Mouse (Mus musculus): ENCODE measurements around the gene Gm40193. TPM values are rescaled to one million over a fixed set of nuclear protein-coding genes. Genes with fewer than 3 reads are reported as not detected.
"Not testable (repeated sequence)": the region's sequence is repeated elsewhere in the genome, so short reads cannot be mapped to it uniquely, and the experiment has no call there.

Gene Gm40193
- not detected in 3 replicates for total RNA-seq (2017)

GRCm38 (mm10) chr11:70532839-70533238 is at the start of gene Gm40193:
Gm40193 (minus strand) TSS chr11:70532939.
- ATAC-seq (replicated peaks; ENCODE audit: insufficient number of reproducible peaks, low FRiP score, low TSS enrichment, poor library complexity, severe bottlenecking): no peak

- no peak for ATAC-seq (replicated peaks; ENCODE audit: insufficient number of reproducible peaks, low FRiP score, low TSS enrichment, poor library complexity, severe bottlenecking)
Measured at GRCm38 (mm10) chr11:70582196-70582595, 49.5 kb upstream of the Gm40193 start.

GRCm38 (mm10) chr11:70580921-70581320 is 48.2 kb upstream of the Gm40193 start:
- no peak for ATAC-seq (replicated peaks; ENCODE audit: insufficient number of reproducible peaks, low FRiP score, low TSS enrichment, poor library complexity, severe bottlenecking)

GRCm38 (mm10) chr11:70580358-70580720 is 47.6 kb upstream of the Gm40193 start:
- ATAC-seq (replicated peaks; ENCODE audit: insufficient number of reproducible peaks, low FRiP score, low TSS enrichment, poor library complexity, severe bottlenecking): no peak; the same call in 1 of the 2 replicates

GRCm38 (mm10) chr11:70579710-70580357 is 47.1 kb upstream of the Gm40193 start:
- ATAC-seq (replicated peaks; ENCODE audit: insufficient number of reproducible peaks, low FRiP score, low TSS enrichment, poor library complexity, severe bottlenecking): 0 out of 2 replicates have a peak, but pooled peaks have one; percentile 46

GRCm38 (mm10) chr11:70578962-70579361 is 46.2 kb upstream of the Gm40193 start:
- ATAC-seq (replicated peaks; ENCODE audit: insufficient number of reproducible peaks, low FRiP score, low TSS enrichment, poor library complexity, severe bottlenecking): no peak

GRCm38 (mm10) chr11:70577201-70577600 is 44.5 kb upstream of the Gm40193 start:
- no peak for ATAC-seq (replicated peaks; ENCODE audit: insufficient number of reproducible peaks, low FRiP score, low TSS enrichment, poor library complexity, severe bottlenecking)

- ATAC-seq (replicated peaks; ENCODE audit: insufficient number of reproducible peaks, low FRiP score, low TSS enrichment, poor library complexity, severe bottlenecking): no peak
Measured at GRCm38 (mm10) chr11:70573872-70574271, 41.1 kb upstream of the Gm40193 start.

GRCm38 (mm10) chr11:70572348-70572902 is 39.7 kb upstream of the Gm40193 start:
- ATAC-seq (replicated peaks; ENCODE audit: insufficient number of reproducible peaks, low FRiP score, low TSS enrichment, poor library complexity, severe bottlenecking): no peak

- ATAC-seq (replicated peaks; ENCODE audit: insufficient number of reproducible peaks, low FRiP score, low TSS enrichment, poor library complexity, severe bottlenecking): no peak
Measured at GRCm38 (mm10) chr11:70571641-70572040, 38.9 kb upstream of the Gm40193 start.

GRCm38 (mm10) chr11:70570614-70571013 is 37.9 kb upstream of the Gm40193 start:
- not testable (repeated sequence) for ATAC-seq (replicated peaks; ENCODE audit: insufficient number of reproducible peaks, low FRiP score, low TSS enrichment, poor library complexity, severe bottlenecking)

GRCm38 (mm10) chr11:70566586-70566985 is 33.8 kb upstream of the Gm40193 start:
- no peak for ATAC-seq (replicated peaks; ENCODE audit: insufficient number of reproducible peaks, low FRiP score, low TSS enrichment, poor library complexity, severe bottlenecking)

- no peak for ATAC-seq (replicated peaks; ENCODE audit: insufficient number of reproducible peaks, low FRiP score, low TSS enrichment, poor library complexity, severe bottlenecking)
Measured at GRCm38 (mm10) chr11:70564276-70564873, 31.6 kb upstream of the Gm40193 start.

GRCm38 (mm10) chr11:70563470-70564275 is 30.9 kb upstream of the Gm40193 start:
- 0 out of 2 replicates have a peak, but pooled peaks have one; percentile 28 for ATAC-seq (replicated peaks; ENCODE audit: insufficient number of reproducible peaks, low FRiP score, low TSS enrichment, poor library complexity, severe bottlenecking)

GRCm38 (mm10) chr11:70562995-70563469 is 30.3 kb upstream of the Gm40193 start:
- no peak for ATAC-seq (replicated peaks; ENCODE audit: insufficient number of reproducible peaks, low FRiP score, low TSS enrichment, poor library complexity, severe bottlenecking)

- ATAC-seq (replicated peaks; ENCODE audit: insufficient number of reproducible peaks, low FRiP score, low TSS enrichment, poor library complexity, severe bottlenecking): peak; percentile 40
Measured at GRCm38 (mm10) chr11:70562287-70562994, 29.7 kb upstream of the Gm40193 start, which contains the start of gene Mink1. Mink1 (plus strand) TSS chr11:70562881.

- no peak for ATAC-seq (replicated peaks; ENCODE audit: insufficient number of reproducible peaks, low FRiP score, low TSS enrichment, poor library complexity, severe bottlenecking)
Measured at GRCm38 (mm10) chr11:70561937-70562286, 29.2 kb upstream of the Gm40193 start.

- ATAC-seq (replicated peaks; ENCODE audit: insufficient number of reproducible peaks, low FRiP score, low TSS enrichment, poor library complexity, severe bottlenecking): no peak
Measured at GRCm38 (mm10) chr11:70557545-70557944, 24.8 kb upstream of the Gm40193 start.

- no peak for ATAC-seq (replicated peaks; ENCODE audit: insufficient number of reproducible peaks, low FRiP score, low TSS enrichment, poor library complexity, severe bottlenecking)
Measured at GRCm38 (mm10) chr11:70553940-70554339, 21.2 kb upstream of the Gm40193 start.

Data from monocyte, adult 5-6 weeks (primary cell).